Mouse (Mus musculus) hindbrain, embryonic 11.5 days (tissue): ENCODE data around the gene Akr1b3. TPM values are rescaled to one million over a fixed set of nuclear protein-coding genes. Genes with fewer than 3 reads are reported as not detected.
A peak's percentile ranks its signal among the peaks of the same experiment; 100 is the strongest.
"Not testable (repeated sequence)": the region's sequence is repeated elsewhere in the genome, so short reads cannot be mapped to it uniquely, and the experiment has no call there.

Source experiments
- ATAC-seq: fragments of 200-750 bp; cut with Nextera tagmentation; 2 replicates; pipeline ENCODE4 v1.8.0; 2017; ENCODE audit warnings: mild to moderate bottlenecking, moderate TSS enrichment, moderate library complexity; ENCODE audit not compliant: low FRiP score
- DNase-seq: peaks from one replicate; pipeline ENCODE4 v3.0.0-alpha.2; 2015; ENCODE audit warnings: low spot score
- H3K27ac ChIP-seq: fragments of 300-500 bp; sonication (generic); 2 replicates; pipeline ENCODE4 v1.5.1; 2014; ENCODE audit warnings: mild to moderate bottlenecking, low read depth, low read length
- H3K27me3 ChIP-seq: fragments of 300-500 bp; sonication (generic); 2 replicates; pipeline ENCODE4 v1.6.1; 2014; ENCODE audit warnings: mild to moderate bottlenecking, low read length, moderate library complexity, mixed read lengths; ENCODE audit not compliant: control insufficient read depth, insufficient read depth
- H3K36me3 ChIP-seq: fragments of 300-500 bp; sonication (generic); 2 replicates; pipeline ENCODE4 v1.6.1; 2014; ENCODE audit warnings: mild to moderate bottlenecking, low read length, moderate library complexity, mixed read lengths; ENCODE audit not compliant: control insufficient read depth, insufficient read depth
- H3K4me1 ChIP-seq: fragments of 300-500 bp; sonication (generic); replicated peaks from 2 replicates; pipeline ENCODE4 v1.6.1; 2014; ENCODE audit warnings: low read length, mixed read lengths; ENCODE audit not compliant: control insufficient read depth, insufficient read depth
- H3K4me2 ChIP-seq: fragments of 300-500 bp; sonication (generic); replicated peaks from 2 replicates; pipeline ENCODE4 v1.6.1; 2014; ENCODE audit warnings: mild to moderate bottlenecking, low read depth, low read length
- H3K4me3 ChIP-seq: fragments of 300-500 bp; sonication (generic); 2 replicates; pipeline ENCODE4 v1.5.1; 2014; ENCODE audit warnings: low read depth, low read length
- H3K9ac ChIP-seq: fragments of 300-500 bp; sonication (generic); 2 replicates; pipeline ENCODE4 v1.6.1; 2014; ENCODE audit warnings: low read depth, low read length
- H3K9me3 ChIP-seq: fragments of 300-500 bp; sonication (generic); 2 replicates; pipeline ENCODE4 v1.6.1; 2016; ENCODE audit warnings: low read length; ENCODE audit not compliant: control insufficient read depth
- WGBS: fragments of 180-500 bp; shearing (Covaris S2); extraction: QIAGEN DNeasy Blood & Tissue Kit; methylation state at CpG from one replicate; pipeline ENCODE4 v1.1.7; 2014; 5-methylcytosine and 5-hydroxymethylcytosine counted together
- polyA plus RNA-seq: library from polyadenylated mRNA; unstranded; fragments of >200 nt; fragmentation: Nextera tagmentation; extraction: Ambion mirVana; gene quantifications from 2 replicates; pipeline ENCODE4 v1.2.1, GENCODE M21; 2014

The Akr1b3 gene
- polyA plus RNA-seq, 1 experiment from 2014 or later = 217 TPM

- no peak overlapping the region for H3K27ac ChIP-seq
- ATAC-seq (no peak), DNase-seq (no peak)
- no peak overlapping the region for H3K4me3 ChIP-seq
- 89% methylated on average over 2 of the region's 2 CpGs for WGBS
- no peaks in the 10 kb centered on the region for H3K9me3 ChIP-seq
- H3K36me3 ChIP-seq = no peaks in the 10 kb centered on the region
- H3K9ac ChIP-seq = no peak overlapping the region
- H3K4me2 ChIP-seq = no peak overlapping the region
- no peaks in the 10 kb centered on the region for H3K27me3 ChIP-seq
- no peaks in the 10 kb centered on the region for H3K4me1 ChIP-seq
Measured at GRCm38 (mm10) chr6:34337799-34338198, 20.5 kb upstream of the Akr1b3 start.

GRCm38 (mm10) chr6:34334673-34335072 is 17.4 kb upstream of the Akr1b3 start:
- H3K9ac ChIP-seq = no peak overlapping the region
- no peaks in the 10 kb centered on the region for H3K4me1 ChIP-seq
- no peaks in the 10 kb centered on the region for H3K36me3 ChIP-seq
- ATAC-seq = no peak
- H3K4me2 ChIP-seq = no peak overlapping the region
- H3K9me3 ChIP-seq = no peaks in the 10 kb centered on the region
- no peaks in the 10 kb centered on the region for H3K27me3 ChIP-seq
- no peak for DNase-seq
- no peak overlapping the region for H3K27ac ChIP-seq
- no peak overlapping the region for H3K4me3 ChIP-seq
- 90% methylated on average over 5 of the region's 5 CpGs for WGBS

- H3K4me3 ChIP-seq, DNase-seq, H3K4me1 ChIP-seq, H3K27me3 ChIP-seq, ATAC-seq, H3K4me2 ChIP-seq, H3K27ac ChIP-seq, H3K36me3 ChIP-seq, H3K9me3 ChIP-seq, H3K9ac ChIP-seq: not testable (repeated sequence)
- 86% methylated on average over 12 of the region's 12 CpGs for WGBS
Measured at GRCm38 (mm10) chr6:34331804-34332203, 14.5 kb upstream of the Akr1b3 start.

- Histone ChIP-seq H3K9me3 (no peaks in the 10 kb centered on the region), H3K4me2 (no peak overlapping the region), H3K9ac (no peak overlapping the region), H3K4me3 (no peak overlapping the region), H3K27ac (no peak overlapping the region), H3K36me3 (no peaks in the 10 kb centered on the region), H3K27me3 (no peaks in the 10 kb centered on the region), H3K4me1 (no peaks in the 10 kb centered on the region)
- ATAC-seq (no peak), DNase-seq (no peak)
- 91% methylated on average over 5 of the region's 5 CpGs for WGBS
Measured at GRCm38 (mm10) chr6:34331379-34331778, 14.1 kb upstream of the Akr1b3 start.

- WGBS = 96% methylated on average over 7 of the region's 7 CpGs
- H3K36me3 ChIP-seq = no peaks in the 10 kb centered on the region
- ATAC-seq = no peak
Measured at GRCm38 (mm10) chr6:34322121-34322520, 4.8 kb upstream of the Akr1b3 start.

GRCm38 (mm10) chr6:34318636-34319035 is 1.4 kb upstream of the Akr1b3 start:
- Histone ChIP-seq H3K27ac (no peak overlapping the region), H3K4me1 (no peaks in the 10 kb centered on the region; the same call in 1 of the 2 replicates), H3K4me3 (no peak overlapping the region), H3K36me3 (no peaks in the 10 kb centered on the region), H3K9ac (no peak overlapping the region), H3K4me2 (no peak overlapping the region), H3K9me3 (no peaks in the 10 kb centered on the region), H3K27me3 (no peaks in the 10 kb centered on the region)
- DNase-seq (no peak), ATAC-seq (no peak)
- WGBS = 66% methylated on average over 6 of the region's 6 CpGs

More at GRCm38 (mm10) chr6:34322121-34322520, 4.8 kb upstream of the Akr1b3 start:
- H3K4me3 ChIP-seq = no peak overlapping the region
- no peaks in the 10 kb centered on the region for H3K27me3 ChIP-seq
- H3K27ac ChIP-seq = no peak overlapping the region
- H3K4me2 ChIP-seq = no peak overlapping the region
- DNase-seq = no peak
- no peaks in the 10 kb centered on the region for H3K4me1 ChIP-seq
- no peaks in the 10 kb centered on the region for H3K9me3 ChIP-seq
- H3K9ac ChIP-seq = no peak overlapping the region

GRCm38 (mm10) chr6:34318172-34318571 is 894 bp upstream of the Akr1b3 start:
- Histone ChIP-seq H3K4me1 (no peaks in the 10 kb centered on the region; the same call in 1 of the 2 replicates), H3K9me3 (no peaks in the 10 kb centered on the region), H3K9ac (no peak overlapping the region), H3K4me2 (no peak overlapping the region), H3K36me3 (no peaks in the 10 kb centered on the region), H3K27ac (no peak overlapping the region), H3K4me3 (no peak overlapping the region), H3K27me3 (no peaks in the 10 kb centered on the region)
- WGBS = 66% methylated on average over 5 of the region's 5 CpGs
- ATAC-seq = no peak
- peak; percentile 11 for DNase-seq

- Histone ChIP-seq H3K9ac (no peak overlapping the region), H3K4me2 (no peak overlapping the region), H3K4me3 (no peak overlapping the region), H3K9me3 (no peaks in the 10 kb centered on the region), H3K27me3 (no peaks in the 10 kb centered on the region), H3K27ac (no peak overlapping the region), H3K4me1 (no peaks in the 10 kb centered on the region; the same call in 1 of the 2 replicates), H3K36me3 (0 out of 2 replicates have a peak, but pooled peaks cover 2% of the 10 kb centered on the region)
- DNase-seq (no peak), ATAC-seq (no peak)
- WGBS = 93% methylated on average over 2 of the region's 2 CpGs
Measured at GRCm38 (mm10) chr6:34313921-34314320, 3.4 kb downstream of the Akr1b3 start.

GRCm38 (mm10) chr6:34313386-34313785 is 3.9 kb downstream of the Akr1b3 start:
- DNase-seq (no peak), ATAC-seq (no peak)
- Histone ChIP-seq H3K27me3 (no peaks in the 10 kb centered on the region), H3K9ac (no peak overlapping the region), H3K4me2 (no peak overlapping the region), H3K4me3 (no peak overlapping the region), H3K4me1 (no peaks in the 10 kb centered on the region; the same call in 1 of the 2 replicates), H3K36me3 (0 out of 2 replicates have a peak, but pooled peaks cover 2% of the 10 kb centered on the region), H3K27ac (no peak overlapping the region), H3K9me3 (no peaks in the 10 kb centered on the region)
- 84% methylated on average over 9 of the region's 9 CpGs for WGBS
